Mouse (Mus musculus) embryo, embryonic 11.5 days (tissue): Measurements from ENCODE around the gene Gga1.

Source experiments
- DNase-seq: peaks from one replicate; pipeline ENCODE4 v3.0.0-alpha.2; 2012; ENCODE audit warnings: low read depth, low spot score

Gene Gga1

DNA sequence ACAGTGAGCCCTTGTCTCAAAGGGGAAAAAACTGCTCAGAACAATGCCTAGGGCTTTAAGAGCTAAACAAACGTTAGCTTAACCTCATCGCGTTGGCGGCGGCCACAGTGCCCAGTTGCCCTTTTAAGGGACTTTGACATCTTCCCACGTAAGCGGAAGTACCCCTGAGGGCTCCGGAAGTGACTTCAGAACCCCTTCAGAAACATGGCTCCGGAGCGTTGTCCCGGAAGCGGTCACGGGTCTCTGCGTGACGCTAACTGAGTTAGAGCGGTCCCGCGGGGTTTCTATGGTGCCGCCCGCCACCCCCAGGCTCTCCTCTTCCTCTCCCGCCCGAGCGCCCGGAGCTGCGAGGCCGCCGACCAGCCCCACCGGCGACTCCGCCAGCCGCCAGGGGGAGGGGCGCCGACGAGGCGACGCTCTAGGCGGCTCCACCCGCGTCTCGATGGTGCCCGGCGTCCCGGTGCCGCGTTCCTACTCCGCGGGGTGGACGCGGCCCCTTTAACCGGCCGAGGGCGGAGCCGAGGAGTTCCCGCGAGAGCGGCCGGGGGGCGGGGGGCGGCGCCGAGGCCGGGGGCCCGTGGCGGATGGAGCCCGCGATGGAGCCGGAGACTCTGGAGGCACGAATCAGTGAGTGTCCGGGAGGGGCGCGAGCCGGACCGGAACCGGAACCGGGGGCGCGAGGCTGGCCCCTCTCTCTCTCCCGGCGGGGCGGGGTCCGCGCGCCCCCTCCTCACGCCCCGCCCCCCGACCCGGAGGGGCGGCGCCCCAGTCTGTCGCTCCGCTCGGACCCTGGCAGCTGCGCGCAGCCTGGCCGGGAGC is at the start of gene Gga1:
Gga1 (plus strand) TSS at position 200 of the 819 bp plus-strand sequence.
- DNase-seq, result peak; percentile 95

DNA sequence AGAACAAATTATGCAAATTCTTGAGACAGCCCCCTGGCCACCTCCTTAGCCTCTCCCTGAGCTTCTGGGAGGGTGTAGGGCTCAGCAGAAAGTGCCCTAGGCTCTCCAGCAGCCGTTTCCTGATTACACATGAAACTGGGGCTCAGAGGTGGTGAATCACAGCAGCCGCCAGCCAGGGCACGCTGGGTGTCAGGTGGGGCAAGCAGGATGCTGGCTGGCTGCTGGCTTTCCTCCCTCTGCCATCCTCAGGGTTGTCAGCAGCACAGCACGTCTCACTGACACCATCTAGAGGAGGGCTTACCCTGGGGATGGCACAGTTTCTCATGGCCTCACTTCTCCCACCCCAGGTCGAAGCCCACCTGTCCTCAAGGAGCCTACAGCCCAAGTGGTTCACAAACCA is 48.7 kb upstream of the Gga1 start:
- DNase-seq, result no peak

DNA sequence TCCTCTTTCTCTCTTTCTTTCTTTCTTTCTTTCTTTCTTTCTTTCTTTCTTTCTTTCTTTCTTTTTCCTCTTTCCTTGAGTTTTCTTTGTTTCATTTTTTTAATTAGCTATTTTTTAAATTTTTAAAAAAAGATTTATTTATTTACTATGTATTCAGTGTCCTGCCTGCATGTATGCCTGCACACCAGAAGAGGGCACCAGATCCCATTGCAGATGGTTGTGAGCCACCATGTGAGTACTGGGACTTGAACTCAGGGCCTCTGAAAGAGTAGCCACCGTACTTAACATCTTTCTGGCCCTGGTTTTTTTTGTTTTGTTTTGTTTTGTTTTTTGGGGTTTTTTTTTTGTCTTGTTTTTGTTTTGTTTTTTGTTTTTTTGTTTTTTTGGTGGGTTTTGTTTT is 47.4 kb upstream of the Gga1 start:
- DNase-seq, result no peak

GRCm38 (mm10) chr15:78830742-78831719 is 46.0 kb upstream of the Gga1 start:
- no peak for DNase-seq

- no peak for DNase-seq
Observed at GRCm38 (mm10) chr15:78831720-78832657, 45.0 kb upstream of the Gga1 start.

- DNase-seq, result no peak
Observed at GRCm38 (mm10) chr15:78832701-78833123, 44.3 kb upstream of the Gga1 start.

DNA sequence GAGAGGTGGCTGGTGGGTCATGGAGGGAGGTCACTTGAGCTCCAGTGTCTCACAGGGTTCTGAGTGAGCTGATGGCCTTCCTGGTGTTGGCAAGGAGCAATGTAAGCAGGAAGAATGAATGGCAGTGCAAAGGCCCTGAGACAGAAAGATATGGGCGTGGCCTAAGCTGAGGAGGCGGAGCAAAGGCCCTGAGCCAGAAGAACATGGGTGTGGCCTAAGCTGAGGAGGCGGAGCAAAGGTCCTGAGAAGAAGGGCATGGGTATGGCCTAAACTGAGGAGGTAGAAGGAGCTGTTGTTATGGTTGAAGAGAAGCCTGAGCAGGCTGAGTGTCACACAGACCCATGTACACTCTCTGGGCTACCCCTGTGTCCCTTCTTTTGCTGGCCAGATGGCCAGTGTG is 43.4 kb upstream of the Gga1 start:
- DNase-seq, result no peak

DNA sequence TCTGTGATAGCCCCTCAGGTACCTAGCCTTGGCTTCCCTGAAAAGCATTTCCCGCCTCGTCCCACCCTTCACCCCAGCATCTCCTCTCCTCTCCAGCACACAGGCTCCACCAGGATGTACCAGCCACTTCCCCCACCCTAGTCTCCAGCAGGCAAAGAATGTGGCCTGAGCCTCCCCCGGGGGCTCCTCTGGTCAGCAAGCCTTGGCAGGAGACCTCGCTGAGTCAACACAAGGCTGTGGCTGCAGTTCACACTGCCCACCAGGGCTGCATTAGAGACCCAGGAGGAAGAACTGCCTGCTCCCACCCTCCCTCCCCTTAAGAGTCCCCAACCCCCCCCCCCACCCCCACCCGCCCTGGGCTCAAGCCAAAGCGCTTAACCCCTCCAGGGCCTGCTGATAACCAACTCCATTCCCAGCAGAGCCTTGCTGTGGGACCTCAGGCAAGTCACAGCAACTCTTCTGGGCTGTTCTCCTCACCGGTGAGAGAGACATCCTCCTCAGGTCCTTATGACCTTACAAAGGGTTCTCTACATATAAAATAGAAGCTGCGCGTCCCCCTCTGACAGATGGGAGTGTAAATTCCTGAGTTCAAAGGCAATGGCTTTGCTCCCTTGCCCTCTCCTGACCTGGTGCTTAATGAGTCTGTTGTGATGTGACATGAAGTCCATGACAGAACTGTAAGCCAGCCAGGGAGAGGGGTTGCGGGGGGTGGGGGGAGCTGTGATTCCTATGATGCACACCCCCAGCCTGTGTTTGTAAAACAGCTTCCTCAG is 42.6 kb upstream of the Gga1 start:
- DNase-seq, result no peak

- no peak for DNase-seq
Observed at GRCm38 (mm10) chr15:78835200-78836085, 41.5 kb upstream of the Gga1 start.

GRCm38 (mm10) chr15:78836086-78836621 is 40.8 kb upstream of the Gga1 start:
- DNase-seq, result no peak

GRCm38 (mm10) chr15:78839744-78840143 is 37.2 kb upstream of the Gga1 start:
- DNase-seq, result no peak

DNA sequence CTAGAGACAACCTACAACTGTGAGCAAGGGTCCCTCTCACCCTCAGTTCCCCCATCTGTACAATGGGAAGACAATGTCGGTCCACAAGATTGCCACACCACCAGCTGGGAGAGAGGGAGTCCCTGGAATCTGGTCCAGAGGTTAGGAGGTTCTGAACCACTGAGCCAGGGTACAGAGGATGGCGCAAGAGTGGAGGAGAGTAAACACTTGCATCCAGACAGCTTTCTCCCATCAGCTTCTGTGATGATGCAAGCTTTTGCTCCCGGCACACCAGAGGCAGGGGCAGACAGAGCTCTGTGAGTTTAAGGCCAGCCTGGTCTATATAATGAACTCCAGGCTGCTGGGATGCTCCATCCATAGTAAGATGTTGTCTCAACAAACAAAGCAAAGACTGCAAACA is 36.7 kb upstream of the Gga1 start:
- no peak for DNase-seq

DNA sequence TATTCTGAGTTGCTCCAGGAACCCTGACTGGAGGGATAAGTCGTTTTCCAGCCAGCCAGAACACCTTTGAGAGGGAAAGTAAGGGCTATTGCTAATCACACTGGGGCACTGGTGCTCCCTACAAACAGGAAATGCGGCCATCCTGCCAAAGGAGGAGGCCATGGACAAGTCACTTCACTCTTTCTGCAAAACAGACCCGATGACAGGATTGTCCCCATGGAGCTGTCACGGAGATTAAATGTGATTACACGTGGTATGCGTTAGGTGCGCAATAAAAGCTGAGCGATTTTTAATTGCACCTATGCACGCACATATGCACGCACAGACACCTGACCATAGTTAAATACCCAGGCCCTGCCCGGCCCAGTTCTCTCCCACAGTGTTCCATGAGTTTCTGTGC is 36.2 kb upstream of the Gga1 start:
- DNase-seq, result no peak

DNA sequence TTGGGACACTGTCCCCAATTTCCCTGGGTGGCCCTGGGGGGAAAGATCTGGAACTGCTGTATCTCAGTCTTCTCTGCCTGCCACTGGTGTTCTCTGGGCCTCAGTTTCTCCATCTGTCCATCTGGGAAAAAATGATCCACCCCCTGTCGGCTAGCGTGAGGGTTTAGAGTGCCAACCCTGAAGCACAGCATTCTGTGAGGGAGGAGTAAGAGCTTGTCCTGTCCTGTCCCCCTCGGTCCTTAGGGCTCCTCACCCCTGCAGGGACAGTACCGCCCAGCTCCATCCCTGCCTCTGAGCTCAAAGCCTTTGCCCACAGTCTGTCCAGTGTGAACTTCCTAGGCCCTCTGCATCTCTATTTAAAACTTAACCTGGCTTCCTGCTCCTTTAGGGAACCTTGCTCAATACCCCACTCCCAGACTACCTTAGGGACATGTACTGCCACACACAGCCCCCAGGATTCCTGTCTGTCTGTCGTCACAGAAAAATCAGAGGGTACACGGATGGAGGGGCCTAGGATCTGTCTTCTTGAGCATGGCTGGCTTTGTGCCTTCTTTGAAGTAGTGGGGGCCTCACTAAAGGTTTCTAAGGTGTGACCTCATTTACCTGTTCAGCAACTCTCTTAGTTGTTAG is 35.7 kb upstream of the Gga1 start:
- DNase-seq, result no peak

GRCm38 (mm10) chr15:78842371-78843163 is 34.4 kb upstream of the Gga1 start, which contains the start of gene Cdc42ep1:
TSS of gene Cdc42ep1 (plus strand) at chr15:78842624.
- DNase-seq, result no peak

GRCm38 (mm10) chr15:78843581-78844469 is 33.2 kb upstream of the Gga1 start:
- DNase-seq, result no peak

GRCm38 (mm10) chr15:78844791-78845190 is 32.2 kb upstream of the Gga1 start:
- no peak for DNase-seq
